Mouse (Mus musculus): ENCODE results near the gene Nim1k.
"Not testable (repeated sequence)": the region's sequence is repeated elsewhere in the genome, so short reads cannot be mapped to it uniquely, and the experiment has no call there.

Gene Nim1k

DNA sequence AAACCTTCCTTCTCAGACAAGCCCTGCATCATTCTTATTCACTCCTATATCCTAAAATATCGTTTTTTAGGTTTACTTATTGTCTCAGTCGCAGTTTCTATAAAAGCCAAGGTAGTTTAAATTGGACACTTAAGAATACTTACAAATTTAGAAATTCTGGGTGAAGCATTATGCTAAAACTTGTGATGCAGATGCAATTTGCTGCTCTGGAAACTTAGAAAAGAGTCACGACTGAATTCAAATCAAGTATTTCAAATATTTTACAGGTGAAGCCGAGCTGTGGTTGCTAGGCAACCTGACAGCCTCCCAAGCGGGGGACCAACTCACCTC, 66.0 kb downstream of the Nim1k start:
- DNase-seq (ENCODE audit: low spot score in 2 of 2) = no peak

DNA sequence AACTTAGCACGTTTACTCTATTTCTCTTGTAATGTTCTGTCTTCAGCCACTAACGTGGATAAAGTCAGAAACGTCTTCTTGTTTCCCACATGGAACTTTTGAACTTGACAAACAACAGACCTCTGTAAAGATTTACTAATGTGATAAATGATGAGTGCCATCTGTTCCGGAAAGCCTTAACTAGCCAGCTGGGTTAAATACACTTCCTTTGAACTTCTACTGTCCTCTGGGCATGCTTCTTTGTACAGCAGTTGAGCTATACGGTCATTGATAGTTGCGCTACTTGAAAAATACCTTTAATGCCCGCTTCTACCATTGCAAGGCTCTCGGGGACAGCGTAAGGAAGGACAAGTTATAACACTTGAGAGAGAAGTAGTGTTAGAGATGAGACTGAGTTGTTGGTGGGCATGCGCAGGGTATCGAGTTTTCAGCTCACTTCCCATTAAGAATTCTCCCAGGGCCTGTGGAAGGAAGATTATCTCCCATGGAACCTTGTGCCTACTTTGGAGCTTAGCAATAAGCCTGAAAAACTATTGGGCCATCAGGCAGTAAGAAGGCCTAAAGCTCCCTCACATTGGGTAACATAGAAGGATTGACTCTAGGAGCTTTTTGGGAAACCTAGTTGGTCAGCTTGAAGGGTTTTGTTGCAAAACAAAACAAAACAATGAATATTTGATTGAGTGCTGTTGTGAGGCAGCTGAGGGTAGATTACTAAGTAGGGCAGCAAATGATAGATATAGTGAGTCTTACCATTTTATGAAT, 71.1 kb downstream of the Nim1k start:
- DNase-seq (ENCODE audit: low spot score in 2 of 2) = no peak

DNA sequence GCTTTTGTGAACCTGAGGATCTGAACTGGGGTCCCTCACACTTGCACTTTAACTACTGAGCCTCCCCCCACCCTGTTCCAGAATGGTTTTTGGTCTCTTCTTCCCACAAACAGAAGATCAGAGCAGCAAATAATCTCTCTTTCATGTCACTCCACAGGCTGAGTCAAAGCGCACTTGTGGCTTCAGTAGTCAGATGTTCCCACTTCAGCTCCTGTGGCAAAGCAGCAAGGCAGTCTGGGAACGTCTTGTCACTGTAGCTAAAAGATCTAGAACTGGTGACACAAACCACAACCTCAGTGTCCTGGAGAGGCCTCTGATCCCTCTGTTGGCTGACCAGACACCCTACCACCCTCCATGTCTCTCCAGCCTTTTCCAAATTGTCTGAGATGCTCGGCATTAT, 74.5 kb downstream of the Nim1k start:
- no peak for DNase-seq (ENCODE audit: low spot score in 2 of 2)

DNA sequence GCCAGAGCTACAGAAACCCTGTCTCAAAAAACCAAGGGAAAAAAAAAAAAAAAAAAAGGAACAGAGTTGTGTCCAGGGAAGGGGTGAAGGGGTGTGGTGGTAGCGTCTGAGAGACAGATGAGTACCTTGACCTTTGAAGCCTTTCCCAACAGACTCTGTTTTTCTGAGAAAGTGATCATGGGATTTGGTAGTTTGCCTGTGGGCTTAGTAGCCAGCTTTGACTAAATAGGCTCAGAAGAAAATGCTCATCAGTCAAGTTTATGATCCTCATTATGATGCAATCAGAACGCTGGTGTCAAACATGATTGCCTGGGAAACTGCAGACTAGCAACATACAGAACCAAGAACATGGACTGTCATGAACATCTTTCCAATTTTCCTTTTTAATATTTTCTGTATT, 76.0 kb downstream of the Nim1k start:
- DNase-seq (ENCODE audit: low spot score in 2 of 2) = no peak

DNA sequence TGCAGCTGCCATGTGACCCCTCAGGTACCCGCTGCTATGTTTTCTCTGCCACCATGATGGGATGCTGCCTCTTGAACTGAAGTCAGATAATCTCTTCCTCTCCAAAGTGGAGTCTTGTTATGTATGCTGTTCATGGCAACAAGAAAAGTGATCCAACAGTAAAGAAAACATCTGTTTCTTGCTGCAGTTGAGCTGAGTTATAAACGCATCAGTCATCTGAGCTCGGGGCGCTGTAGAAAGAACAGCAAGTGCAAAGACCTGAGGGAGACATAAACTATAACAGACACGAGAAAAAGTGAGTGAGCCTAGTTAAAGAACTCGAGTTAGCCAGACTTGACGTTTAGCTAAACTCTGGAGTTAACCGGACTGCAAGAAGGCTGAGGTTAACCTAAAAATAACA, 76.9 kb downstream of the Nim1k start:
- no peak for DNase-seq (ENCODE audit: low spot score in 2 of 2)

DNA sequence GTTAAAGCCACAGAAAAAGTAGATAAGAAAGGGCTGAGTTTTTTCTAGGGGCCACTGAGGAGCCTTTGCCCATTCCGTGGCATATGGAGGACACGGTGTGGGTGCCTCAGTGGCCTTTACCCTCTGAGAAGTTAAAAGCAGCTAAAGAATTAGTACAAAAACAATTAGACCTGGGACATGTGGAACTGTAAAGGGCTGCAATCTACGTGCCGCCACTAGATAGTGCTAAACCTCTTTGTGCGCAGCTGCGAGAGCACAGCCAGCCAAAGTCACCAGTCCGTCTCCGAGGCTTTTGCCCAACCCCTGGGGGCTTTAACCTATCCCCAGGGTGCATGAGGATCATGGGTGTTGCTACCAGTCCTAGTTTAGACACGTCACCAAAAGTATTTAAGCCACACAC, 94.3 kb downstream of the Nim1k start:
- DNase-seq (ENCODE audit: low spot score in 2 of 2) = not testable (repeated sequence)

Measured in urinary bladder, postnatal 4 days (tissue).